Mouse (Mus musculus): Measurements from ENCODE around the gene Bhlhe40.

DNA sequence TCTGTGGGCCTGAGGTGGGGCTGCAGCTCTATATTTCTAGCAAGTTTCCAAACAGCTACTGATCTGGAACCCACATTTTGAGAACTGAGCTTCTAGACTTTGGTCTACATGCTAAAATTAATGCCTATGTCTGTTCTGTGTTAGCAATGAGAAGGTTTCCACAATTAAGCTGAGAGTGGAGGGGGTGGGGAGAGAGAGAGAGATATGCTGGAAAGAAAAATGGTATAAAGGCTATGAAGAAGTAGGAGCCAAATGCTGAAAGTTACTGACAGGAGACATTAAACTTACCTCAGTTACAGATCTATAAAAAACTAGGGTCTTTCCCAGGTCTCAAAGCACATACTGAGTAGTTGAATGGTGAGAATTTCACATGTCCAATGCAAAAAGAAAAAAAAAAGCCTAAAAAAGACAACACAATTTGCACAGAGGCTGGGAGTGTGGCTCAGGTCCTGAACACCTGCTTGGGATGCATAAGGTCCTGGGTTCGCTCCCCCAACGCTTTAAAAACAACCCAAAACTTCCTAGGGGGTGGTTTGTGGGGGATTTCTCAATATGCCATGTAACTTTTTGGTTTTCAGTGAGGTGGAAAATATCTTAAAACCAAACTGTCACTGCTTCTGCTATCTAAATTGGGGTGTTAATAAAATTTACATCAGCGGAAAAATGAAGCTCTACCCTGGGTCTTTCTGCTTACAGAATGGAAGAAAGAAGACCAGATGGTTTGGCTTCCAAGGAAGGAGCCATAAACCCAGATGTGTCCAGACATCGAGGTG, 50.9 kb downstream of the Bhlhe40 start:
- TF ChIP-seq GATA1 (IDR thresholded peaks at IDR 0.05; ENCODE audit: low read length) (no peak), TAL1 (IDR thresholded peaks at IDR 0.05; ENCODE audit: low read length) (no peak)

Data from erythroblast, embryonic 14.5 days (primary cell).